Mouse (Mus musculus) large intestine, adult 2 months (tissue): ENCODE results near the gene Etnk2. TPM values are rescaled to one million over a fixed set of nuclear protein-coding genes. Genes with fewer than 3 reads are reported as not detected.
"Not testable (repeated sequence)": the region's sequence is repeated elsewhere in the genome, so short reads cannot be mapped to it uniquely, and the experiment has no call there.

Experiments used
- DNase-seq: peaks from one replicate; pipeline ENCODE4 v3.0.0-alpha.2; 2012; ENCODE audit warnings: low read depth, low spot score
- WGBS: fragments of 180-500 bp; shearing (Covaris S2); methylation state at CpG from one replicate; pipeline ENCODE4 v1.1.7; 2018; 5-methylcytosine and 5-hydroxymethylcytosine counted together
- polyA plus RNA-seq: library from polyadenylated mRNA; depleted of rRNA; stranded (reverse); fragments of >200 nt; gene quantifications from 2 replicates; pipeline ENCODE4 v1.2.3, GENCODE M21; 2012; rRNA removed

The Etnk2 gene
- polyA plus RNA-seq = 0.81 and 1.0 TPM in 2 replicates

DNA sequence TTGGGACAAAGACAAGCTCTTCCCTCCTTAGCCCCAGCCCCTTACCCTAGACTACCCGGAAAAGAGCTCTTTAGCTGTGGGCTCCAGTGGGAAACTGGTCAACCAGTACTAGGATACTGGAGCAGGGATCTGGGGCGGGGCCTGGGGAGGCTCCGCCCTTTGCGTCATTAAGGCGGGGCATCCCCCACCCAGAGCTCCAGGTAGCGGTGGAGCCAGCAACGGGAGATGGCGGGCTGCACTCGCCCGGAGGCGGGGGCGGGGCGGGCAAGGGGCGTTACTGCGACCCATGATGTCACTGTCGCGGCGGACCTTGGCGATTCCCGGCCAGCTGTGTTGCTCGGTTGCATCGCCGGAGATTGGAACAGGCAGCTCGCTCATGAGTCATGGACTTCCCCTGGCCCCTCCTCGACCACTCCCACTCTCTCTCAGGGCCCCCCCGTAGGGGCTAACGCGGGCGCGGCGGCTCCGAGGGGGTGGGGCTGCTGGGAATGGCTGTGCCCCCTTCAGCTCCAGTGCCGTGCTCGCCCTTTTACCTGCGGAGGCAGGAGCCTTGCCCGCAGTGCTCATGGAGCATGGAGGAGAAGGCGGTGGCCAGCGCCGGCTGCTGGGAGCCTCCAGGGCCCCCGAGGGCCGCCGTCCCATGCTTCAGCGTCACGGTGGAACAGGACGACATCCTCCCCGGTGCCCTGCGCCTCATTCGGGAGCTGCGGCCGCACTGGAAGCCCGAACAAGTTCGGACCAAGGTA lies at the start of gene Etnk2:
Etnk2 (plus strand) TSS at position 297 of the 746 bp plus-strand sequence.
- no peak for DNase-seq
- 1% methylated on average over 52 of the region's 52 CpGs for WGBS

DNA sequence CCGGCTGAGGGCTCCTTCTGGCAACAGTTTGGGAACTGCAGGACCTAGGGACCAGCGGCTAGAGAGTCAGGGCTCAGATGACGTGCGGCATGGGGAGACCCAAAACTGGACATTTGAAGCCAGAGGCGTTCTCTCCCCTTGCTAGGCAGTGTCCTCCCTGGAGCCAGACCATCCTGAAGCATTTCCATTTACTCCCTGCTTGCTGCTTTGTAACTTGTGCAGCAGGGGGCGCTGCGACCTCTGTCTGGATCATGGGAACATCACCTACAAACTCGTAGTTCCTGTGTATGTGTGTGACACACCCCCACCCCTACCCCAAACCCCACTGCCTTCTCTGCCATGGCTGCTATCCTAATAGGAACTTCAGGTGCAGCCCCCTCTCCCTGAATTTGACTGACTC lies 49.0 kb upstream of the Etnk2 start:
- no peak for DNase-seq
- 37% methylated on average over 8 of the region's 8 CpGs for WGBS

DNA sequence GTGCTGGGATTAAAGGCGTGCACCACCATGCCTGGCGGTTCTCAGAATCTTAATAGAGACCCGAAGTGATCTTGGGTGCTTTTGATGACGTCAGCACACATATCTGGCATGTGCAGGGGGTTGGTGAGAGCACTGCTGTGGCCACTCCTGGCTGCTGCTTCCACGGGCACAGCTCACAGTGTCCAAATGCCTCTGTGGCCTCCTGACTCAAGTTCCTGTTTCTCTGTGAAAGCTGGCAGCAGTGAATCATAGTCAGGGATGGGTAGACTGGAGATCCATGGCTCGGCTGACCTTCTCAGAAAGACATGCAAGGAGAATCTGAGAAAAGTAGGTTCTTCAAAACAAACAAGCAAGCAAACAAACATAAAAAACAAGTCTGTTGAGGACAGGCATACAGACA lies 47.6 kb upstream of the Etnk2 start:
- WGBS = 75% methylated on average over 6 of the region's 6 CpGs

DNA sequence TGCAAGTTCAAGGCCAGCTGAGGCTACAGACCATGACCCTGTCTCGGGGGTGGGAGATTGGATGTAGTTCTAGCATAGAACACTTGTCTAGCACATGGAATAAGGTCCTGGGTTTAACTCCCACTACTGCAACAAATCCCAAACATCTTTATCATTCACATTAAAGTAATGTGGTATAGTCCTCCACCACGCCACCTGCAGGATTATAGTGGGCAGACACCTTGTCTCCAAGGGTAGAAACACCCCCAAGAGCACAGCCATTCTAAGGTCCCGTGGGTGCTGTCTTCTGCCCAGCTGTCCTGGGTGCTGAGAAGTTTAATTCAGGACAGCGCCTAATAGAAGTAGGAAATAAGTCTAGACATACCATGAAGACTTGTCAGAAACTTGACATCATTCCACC lies 46.8 kb upstream of the Etnk2 start:
- WGBS = 80% methylated on average over 4 of the region's 4 CpGs
- no peak for DNase-seq

More for the DNA sequence above, 47.6 kb upstream of the Etnk2 start:
- no peak for DNase-seq

DNA sequence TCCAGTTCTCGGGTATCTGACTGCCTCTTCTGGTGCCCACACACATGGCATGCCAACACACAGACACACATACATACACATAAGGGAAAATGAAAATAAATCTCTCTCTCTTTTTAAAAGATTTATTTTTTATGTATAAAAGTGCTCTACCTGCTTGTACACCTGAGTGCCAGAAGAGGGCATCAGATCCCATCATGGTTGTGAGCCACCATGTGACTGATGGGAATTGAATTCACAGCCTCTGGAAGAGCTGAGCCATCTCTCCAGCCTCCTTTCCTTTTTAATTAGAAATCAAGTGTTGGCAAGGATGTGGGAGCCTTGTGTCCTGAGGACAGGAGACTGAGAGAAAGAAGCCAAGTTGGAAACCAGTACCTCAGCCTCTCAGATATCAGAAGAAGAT lies 46.2 kb upstream of the Etnk2 start:
- WGBS = 83% methylated on average over 1 of the region's 1 CpGs

DNA sequence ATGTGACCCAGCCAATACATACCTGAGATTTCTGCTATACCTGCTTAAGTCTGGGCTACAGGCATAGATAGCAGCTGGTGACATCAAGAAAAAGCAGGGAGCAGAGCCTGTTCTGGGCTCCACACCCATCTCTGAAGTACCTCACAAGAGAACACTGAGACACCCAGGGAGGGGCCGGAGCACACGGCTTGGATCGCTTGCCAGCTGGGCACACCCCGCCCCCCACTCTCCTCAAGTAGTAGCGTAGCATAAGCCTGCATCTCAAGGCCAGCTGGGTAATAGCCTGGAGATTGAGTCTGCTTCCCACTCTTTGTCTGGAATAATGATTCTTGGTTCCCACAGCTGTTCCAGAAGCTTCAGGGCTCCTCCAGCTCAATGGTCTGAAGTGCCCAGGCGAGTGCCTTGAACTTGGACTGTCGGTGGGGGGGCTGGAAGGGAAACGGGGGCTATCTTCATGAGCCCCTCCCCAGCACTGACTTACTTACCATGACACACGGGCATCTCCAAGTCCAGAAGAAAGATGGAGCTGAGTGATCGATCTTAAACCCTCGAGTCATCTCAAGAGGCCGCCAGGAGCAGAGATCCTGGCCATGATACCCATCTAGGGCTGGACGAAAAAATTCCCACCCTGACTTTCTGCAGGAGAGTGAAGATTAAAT lies 42.0 kb upstream of the Etnk2 start, which contains the start of gene Kiss1:
Kiss1 (plus strand) TSS at position 609 of the 659 bp plus-strand sequence.
- 68% methylated on average over 13 of the region's 13 CpGs for WGBS
- no peak for DNase-seq

More for the DNA sequence above, 46.2 kb upstream of the Etnk2 start:
- no peak for DNase-seq

DNA sequence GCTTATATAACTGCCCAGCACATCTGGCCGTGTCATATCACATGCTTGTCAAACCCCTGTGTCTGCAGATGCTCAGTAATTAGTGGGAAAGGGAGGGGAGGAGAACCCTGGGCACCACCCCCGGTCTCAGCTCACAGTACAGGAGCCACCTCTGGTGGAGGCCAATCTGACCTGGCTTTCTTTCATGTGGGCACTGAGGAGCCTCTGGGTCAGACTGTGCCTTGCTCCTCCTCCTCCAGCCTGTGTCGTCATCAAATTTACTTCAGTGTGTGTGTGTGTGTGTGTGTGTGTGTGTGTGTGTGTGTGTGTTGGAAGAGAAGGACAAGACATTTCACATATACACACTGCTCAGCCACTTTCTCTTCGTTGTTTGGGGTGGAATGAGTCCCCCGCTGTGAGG lies 40.0 kb upstream of the Etnk2 start:
- WGBS = 37% methylated on average over 5 of the region's 5 CpGs
- DNase-seq = no peak

DNA sequence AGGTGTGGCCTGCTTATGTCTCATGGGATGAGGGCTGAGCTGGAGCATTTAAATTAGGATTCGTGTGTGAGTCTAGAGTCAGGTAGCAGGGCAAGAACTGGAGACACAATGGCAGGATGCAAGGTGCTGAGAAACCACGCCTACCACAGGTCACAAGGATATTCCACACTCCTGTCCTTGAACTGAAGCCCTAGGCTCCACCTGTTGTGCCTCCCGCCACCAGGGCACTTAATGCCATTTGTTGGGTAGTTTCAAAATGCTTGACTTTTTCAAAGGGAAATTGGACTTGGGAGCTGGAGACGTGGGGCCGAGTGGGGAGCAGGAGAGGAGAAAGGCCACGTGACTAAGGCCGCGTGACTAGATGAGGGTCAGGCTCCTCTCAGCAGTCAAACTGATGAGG lies 37.4 kb upstream of the Etnk2 start:
- DNase-seq = no peak
- WGBS = 80% methylated on average over 8 of the region's 8 CpGs

DNA sequence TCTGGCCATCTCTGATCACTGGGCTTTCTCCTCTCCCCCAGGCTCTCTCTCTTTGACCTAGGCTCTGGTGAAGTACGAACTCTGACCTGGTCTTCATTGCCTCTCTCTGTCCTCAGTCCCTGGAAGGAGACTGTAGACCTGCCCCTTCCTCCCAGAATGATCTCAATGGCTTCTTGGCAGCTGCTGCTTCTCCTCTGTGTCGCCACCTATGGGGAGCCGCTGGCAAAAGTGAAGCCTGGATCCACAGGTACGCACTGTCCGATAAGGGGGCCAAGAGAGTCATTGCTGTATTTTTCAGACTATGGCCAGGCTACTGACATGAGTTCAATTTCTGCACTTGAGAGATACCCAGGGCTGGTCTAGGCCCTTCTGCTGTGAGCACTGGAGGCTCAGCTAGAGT lies 36.3 kb upstream of the Etnk2 start:
- 73% methylated on average over 5 of the region's 5 CpGs for WGBS
- no peak for DNase-seq

DNA sequence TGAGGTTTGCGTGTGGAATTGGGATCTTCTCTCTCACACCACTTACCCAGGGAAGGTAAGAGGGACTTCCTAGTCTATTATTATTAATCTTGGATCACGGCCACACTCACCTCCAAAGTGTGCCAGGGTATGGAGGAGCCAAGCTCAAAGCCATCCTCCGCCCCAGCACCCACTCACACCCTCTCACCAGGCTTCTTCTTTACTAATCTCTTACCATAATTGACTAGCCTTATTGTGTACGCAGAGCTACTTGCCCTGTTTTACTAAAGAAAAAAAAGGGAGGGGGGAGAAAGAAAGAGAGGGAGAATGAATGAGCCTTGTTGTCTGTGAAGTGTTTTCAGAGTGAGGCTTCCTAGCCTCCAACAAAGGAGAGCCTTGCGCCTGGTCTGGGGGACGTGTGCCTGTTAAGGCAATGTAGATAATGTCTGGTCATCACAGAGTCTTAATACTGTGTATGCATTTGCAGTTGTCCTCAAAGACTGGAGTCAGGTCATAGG lies 35.0 kb upstream of the Etnk2 start:
- 70% methylated on average over 6 of the region's 6 CpGs for WGBS
- no peak for DNase-seq

DNA sequence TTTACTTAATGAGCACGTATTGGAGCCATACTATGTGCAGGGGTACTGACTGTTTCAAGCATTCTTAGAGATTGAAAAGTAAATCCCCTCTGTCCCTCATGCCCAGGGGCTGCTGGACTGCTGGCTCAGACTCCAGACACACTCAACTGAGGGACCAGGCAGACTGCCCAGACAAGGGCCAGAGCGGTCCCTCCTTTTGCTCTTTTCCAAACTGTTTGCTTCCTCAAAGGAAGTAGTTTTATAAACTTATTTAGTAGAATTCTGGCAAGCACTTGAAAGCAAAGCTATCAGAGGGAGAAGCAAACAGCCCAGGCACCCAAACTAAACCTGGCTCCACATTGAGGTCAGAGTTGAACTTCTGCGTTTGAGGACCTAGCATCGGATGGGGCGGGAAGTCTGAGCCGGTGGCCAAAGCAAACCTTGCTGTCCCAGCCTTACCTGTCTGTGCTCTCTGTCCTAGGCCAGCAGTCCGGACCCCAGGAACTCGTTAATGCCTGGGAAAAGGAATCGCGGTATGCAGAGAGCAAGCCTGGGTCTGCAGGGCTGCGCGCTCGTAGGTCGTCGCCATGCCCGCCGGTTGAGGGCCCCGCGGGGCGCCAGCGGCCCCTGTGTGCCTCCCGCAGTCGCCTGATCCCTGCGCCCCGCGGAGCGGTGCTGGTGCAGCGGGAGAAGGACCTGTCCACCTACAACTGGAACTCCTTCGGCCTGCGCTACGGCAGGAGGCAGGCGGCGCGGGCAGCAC lies 34.3 kb upstream of the Etnk2 start:
- DNase-seq = no peak
- 5% methylated on average over 34 of the region's 34 CpGs for WGBS

DNA sequence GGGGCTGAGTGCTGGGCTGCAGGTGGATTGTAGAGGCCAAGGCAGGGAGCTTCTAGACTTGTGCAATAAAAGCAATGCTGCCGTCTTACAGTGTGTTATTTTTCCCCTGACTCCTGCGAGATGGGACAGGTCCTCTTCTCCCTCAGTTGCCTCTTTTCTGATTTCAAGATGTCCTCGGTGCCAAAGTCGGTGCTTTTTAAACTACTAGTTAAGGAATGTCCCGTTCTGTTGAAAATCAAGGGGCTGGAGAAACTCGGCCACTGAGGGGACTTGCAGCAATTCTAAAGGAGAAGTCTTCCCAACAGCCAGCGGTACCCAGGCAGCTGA lies 33.8 kb upstream of the Etnk2 start:
- 36% methylated on average over 7 of the region's 7 CpGs for WGBS
- no peak for DNase-seq

DNA sequence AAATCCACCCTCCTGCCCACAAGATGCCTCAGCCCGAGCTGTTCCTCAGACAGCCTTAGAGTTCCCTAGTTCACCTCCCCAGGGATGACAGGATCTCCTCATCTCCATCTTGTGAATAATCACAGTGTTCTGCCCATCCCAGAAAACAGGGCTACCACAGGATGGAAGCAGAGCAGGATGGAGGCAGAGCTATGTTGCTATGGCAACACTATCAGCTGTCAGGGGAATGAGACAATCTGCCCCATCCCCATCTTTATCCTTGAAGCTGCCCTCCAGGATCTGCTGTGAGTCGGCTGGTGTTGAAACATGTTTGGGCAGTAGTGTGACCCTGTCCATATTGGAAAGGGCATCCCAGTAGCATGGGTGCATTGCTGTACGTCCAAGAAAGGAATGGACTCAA lies 32.2 kb upstream of the Etnk2 start:
- no peak for DNase-seq
- 81% methylated on average over 3 of the region's 3 CpGs for WGBS

DNA sequence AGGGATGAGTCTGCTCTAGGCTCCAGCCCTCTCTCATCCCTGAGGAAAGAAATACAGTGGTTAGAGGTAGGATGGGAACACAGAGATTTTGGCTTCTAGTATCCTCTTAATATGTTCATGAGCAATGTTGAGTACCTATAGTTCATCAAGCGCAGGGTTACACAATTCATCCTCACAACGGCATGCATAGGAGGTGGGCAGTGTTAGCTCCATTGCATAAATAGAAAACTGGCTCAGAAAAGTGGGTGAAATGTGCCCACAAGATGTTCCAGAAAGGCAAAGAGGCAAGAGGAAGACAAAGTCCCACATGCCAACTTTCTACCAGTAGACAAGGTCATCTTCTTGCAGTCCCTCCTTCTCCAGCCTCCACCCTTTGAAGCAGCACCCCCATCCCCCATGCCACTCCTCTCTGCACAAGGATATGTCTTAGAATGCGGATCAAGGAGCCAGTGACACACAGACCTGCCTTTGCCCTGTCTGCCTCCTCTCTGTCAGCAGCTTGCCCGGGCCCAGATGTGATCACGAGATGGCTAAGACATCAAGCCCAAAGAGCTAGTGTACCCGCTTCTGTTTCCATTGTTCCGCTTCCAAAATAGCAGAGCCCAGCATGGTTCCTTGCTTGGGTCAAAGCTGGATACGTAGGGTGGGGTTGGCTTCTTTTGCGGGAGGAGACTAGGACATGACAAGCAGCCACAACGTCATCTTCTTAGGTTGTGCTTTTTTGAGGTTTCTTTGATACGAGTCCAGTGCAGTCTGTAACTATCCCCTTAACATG lies 30.5 kb upstream of the Etnk2 start:
- 90% methylated on average over 11 of the region's 11 CpGs for WGBS
- no peak for DNase-seq

DNA sequence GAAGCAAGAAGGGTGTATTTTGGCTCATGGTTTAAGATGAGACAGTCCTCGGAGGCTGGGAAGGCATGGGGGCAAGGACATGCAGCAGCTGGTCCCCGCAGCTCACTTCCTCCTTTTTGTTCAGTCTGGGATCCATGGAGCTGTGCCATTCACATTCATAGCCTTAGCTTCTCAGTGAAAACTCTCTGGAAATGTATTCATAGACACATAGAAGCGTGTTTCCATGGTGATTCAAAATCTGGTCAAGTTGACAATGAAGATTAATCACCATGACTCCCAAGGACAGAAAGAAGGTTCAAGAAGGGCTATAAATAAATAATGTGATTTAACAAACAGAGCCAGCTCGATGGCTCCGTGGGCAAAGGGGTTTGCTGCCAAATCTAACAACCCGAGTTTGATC lies 29.4 kb upstream of the Etnk2 start:
- 79% methylated on average over 6 of the region's 6 CpGs for WGBS
- DNase-seq = no peak

DNA sequence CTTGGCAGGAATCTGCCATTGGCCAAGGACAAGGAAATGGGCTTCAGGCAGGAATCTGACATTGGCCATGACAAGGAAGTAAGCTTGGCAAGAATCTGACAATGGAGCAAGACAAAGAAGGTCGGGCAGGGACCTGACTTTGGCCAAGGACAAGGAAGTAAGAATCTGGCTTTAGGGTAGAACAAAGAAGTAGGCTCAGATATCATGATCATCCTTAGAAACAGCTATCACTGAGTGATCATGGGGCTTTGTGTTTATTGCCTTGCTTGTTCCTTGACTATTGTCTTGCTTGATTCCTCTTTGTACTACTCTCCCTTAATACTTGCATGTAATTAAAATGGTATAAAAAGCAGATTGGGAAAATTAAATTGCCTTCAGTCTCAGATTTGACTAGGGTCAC lies 23.0 kb upstream of the Etnk2 start:
- DNase-seq = not testable (repeated sequence)
- 16% methylated on average over 1 of the region's 1 CpGs for WGBS

DNA sequence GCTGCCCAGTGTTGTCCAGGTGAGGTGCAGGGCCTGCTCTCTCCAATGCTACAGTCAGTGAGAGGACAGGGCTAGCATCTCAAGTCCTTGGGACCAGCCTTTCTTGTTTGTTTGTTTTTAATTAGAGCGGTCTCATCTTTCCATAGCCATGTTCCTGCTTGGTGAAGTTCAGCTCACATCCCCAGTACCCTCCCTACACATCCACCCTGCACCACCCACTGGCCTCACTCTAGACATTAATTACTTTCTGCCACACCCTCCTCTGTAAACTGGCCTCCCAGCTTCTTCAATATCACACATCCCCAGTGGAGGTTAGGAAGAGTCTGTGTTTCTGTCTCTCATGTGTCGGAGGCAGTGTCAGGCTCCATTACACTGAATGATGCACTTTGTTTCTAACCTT lies 19.0 kb upstream of the Etnk2 start:
- DNase-seq = no peak
- 71% methylated on average over 2 of the region's 2 CpGs for WGBS

DNA sequence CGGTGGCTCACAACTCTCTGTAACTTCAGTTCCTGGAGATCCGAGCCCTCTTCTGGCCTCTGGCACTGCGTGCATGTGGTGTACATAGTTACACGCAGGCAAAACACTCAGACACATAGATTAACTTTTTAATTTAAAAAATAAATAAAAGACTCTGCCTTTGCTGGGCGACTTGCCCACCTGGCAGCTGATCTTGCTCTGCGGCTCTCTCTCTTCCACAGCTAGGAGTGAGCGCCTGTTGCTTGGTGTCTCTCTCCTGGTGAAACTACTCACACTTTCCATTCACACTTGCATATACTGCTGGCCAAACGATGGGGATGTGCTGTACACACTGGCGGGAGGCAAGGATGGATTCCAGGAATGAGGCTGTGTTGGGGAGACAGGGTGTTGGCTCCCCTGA lies 16.8 kb upstream of the Etnk2 start:
- 73% methylated on average over 9 of the region's 9 CpGs for WGBS
- no peak for DNase-seq

DNA sequence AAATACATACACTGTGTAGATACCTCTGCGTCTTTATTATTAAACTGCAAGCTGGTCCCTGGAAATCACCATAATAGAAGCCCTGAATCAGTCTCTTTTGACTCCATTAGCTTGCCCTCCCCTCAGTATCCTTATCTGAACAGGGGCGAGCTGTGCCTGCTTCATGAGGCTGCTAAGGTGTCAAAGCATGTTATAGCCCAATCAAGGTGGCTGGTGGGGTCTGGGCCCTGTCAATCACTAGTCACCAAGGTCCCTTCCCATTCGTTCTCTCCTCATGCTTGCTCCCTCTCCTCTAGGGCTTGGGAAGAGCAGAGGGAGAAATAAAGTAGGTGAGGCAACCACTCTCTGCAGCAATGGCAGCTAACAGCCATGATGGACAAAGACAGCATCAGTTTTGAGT lies 16.1 kb upstream of the Etnk2 start:
- DNase-seq = no peak
- 83% methylated on average over 3 of the region's 3 CpGs for WGBS
